Mouse (Mus musculus) small intestine, adult 2 months (tissue): ENCODE results near the gene Cox4i1.

ENCODE experiments used
- CTCF ChIP-seq: fragments of 200-500 bp; IDR thresholded peaks from 2 replicates; pipeline ENCODE4 v1.5.1; 2012; ENCODE audit warnings: low read depth, mild to moderate bottlenecking, control low read depth, inconsistent platforms, low read length, moderate library complexity, mixed read lengths; ENCODE audit not compliant: insufficient replicate concordance, insufficient read length; ENCODE audit errors: extremely low read depth
- POLR2A ChIP-seq: fragments of 200-500 bp; IDR thresholded peaks from 2 replicates; pipeline ENCODE4 v1.6.1; 2012; ENCODE audit warnings: low read depth, mild to moderate bottlenecking, control low read depth, inconsistent platforms, low read length, moderate library complexity

DNA sequence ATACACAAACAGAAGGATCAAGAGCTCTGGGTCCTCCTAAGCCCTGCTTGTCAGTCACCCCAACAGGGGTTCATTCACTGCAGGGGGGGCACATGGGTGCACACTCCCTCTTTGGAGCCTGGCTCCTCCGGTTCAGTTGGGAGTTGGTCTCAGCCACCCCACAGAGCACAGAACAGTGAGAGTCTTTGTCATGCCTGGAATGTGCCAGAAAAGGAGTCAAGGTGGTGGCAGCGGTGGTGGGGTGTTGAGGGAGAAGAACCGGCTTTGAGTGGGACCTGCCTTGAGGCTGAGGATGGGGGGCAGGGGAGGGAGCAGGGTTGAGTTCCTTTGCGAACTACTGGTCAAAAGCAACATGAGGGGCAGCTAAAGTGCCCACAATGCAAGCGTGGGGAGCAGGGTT, 38.0 kb upstream of the Cox4i1 start:
- TF ChIP-seq POLR2A: no peak
- no peak for TF ChIP-seq CTCF
